Mouse (Mus musculus) hindbrain, postnatal 0 days (tissue): ENCODE data around the gene Dazap1. TPM values are rescaled to one million over a fixed set of nuclear protein-coding genes. Genes with fewer than 3 reads are reported as not detected.

Source experiments
- ATAC-seq: fragments of 200-750 bp; cut with Nextera tagmentation; 2 replicates; pipeline ENCODE4 v1.8.0; 2017; ENCODE audit warnings: mild to moderate bottlenecking, moderate TSS enrichment, moderate library complexity
- DNase-seq: peaks from one replicate; pipeline ENCODE4 v3.0.0-alpha.2; 2015; ENCODE audit warnings: low spot score
- H3K27ac ChIP-seq: fragments of 300-500 bp; sonication (generic); 2 replicates; pipeline ENCODE4 v1.5.1; 2014; ENCODE audit warnings: mild to moderate bottlenecking
- H3K27me3 ChIP-seq: fragments of 300-500 bp; sonication (generic); 2 replicates; pipeline ENCODE4 v1.6.1; 2014; ENCODE audit warnings: low read length, mixed read lengths; ENCODE audit not compliant: insufficient read depth
- H3K36me3 ChIP-seq: fragments of 300-500 bp; sonication (generic); 2 replicates; pipeline ENCODE4 v1.6.1; 2014; ENCODE audit warnings: low read length, mixed read lengths; ENCODE audit not compliant: insufficient read depth
- H3K4me1 ChIP-seq: fragments of 300-500 bp; sonication (generic); 2 replicates; pipeline ENCODE4 v1.6.1; 2014; ENCODE audit warnings: antibody characterized with exemption, low read length, mixed read lengths; ENCODE audit not compliant: insufficient read depth
- H3K4me2 ChIP-seq: fragments of 300-500 bp; sonication (generic); 2 replicates; pipeline ENCODE4 v1.6.1; 2014; ENCODE audit warnings: low read depth, mild to moderate bottlenecking, low read length, moderate library complexity, mixed read lengths
- H3K4me3 ChIP-seq: fragments of 300-500 bp; sonication (generic); 2 replicates; pipeline ENCODE4 v1.5.1; 2014; ENCODE audit warnings: low read length
- H3K9ac ChIP-seq: fragments of 300-500 bp; sonication (generic); replicated peaks from 2 replicates; pipeline ENCODE4 v1.6.1; 2014; ENCODE audit warnings: mild to moderate bottlenecking, low read length, moderate library complexity, mixed read lengths
- H3K9me3 ChIP-seq: fragments of 300-500 bp; sonication (generic); 2 replicates; pipeline ENCODE4 v1.6.1; 2016; ENCODE audit warnings: low read length, mixed read lengths
- CTCF ChIP-seq: IDR thresholded peaks from 2 replicates; pipeline ENCODE4 v1.5.1; 2016; ENCODE audit warnings: antibody characterized with exemption, control low read depth, low read depth
- WGBS: fragments of 180-500 bp; shearing (Covaris S2); extraction: QIAGEN DNeasy Blood & Tissue Kit; methylation state at CpG from one replicate; pipeline ENCODE4 v1.1.7; 2014; 5-methylcytosine and 5-hydroxymethylcytosine counted together
- polyA plus RNA-seq: library from polyadenylated mRNA; unstranded; fragments of >200 nt; fragmentation: Nextera tagmentation; extraction: Ambion mirVana; gene quantifications from 2 replicates; pipeline ENCODE4 v1.2.1, GENCODE M21; 2015
- total RNA-seq: library from RNA; depleted of rRNA; stranded (reverse); fragments of >200 nt; gene quantifications from 2 replicates; pipeline ENCODE4 v1.2.3, GENCODE M21; 2014

Dazap1 gene
- total and polyA plus RNA-seq, 2 experiments from 2014 or later: 38.5 to 79.1 TPM

DNA sequence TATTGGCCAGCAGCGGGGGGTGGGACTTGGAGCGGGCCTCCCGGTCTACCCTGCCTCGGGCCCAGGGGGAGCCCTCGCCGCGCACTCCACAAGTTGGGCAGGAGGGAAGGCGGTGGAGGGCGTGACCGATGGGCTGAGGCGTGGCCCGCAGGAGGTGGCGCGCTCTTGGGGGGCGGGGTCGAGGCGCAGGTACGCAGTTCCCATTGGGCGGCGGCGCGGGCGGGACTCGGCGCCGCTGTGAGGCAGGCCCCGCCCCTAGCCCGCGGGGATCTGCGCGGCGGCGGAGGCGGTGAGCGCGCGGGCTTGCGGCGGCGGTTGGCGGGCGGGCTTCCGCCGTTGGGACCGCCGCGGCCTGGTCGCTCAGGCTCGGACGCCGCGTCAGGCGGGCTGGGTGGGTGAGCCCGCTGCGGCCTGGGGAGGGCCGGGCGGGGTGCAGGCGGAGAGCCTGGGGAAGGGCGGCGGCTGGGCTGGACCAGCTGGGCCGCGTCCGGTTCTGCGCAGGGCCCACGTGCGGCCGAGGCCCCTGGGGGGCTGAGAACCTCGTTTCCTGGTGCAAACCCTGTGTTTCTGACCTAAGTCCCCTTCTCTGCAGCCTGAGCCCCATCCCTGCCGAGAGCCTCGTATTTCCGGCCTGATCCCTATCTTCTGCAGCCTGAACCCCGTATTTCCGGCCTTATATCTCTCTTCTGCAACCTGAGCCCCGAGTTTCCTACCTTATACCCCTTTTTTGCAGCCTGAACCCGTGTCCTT lies 34.7 kb upstream of the Dazap1 start, which contains the start of gene Mum1:
Gene Mum1 (plus strand): TSS at position 19 of the 750 bp plus-strand sequence.
- Histone ChIP-seq H3K27me3 (no peaks in the 10 kb centered on the region), H3K4me2 (peak within 1 kb of the TSS; percentile 95), H3K9me3 (no peaks in the 10 kb centered on the region), H3K9ac (peak within 1 kb of the TSS; percentile 92), H3K36me3 (peaks cover 3% of the 10 kb centered on the region), H3K4me3 (peak within 1 kb of the TSS; percentile 73), H3K4me1 (peaks cover 18% of the 10 kb centered on the region), H3K27ac (peak within 1 kb of the TSS; percentile 97)
- peak; percentile 65 for TF ChIP-seq CTCF
- DNase-seq (peak; percentile 97), ATAC-seq (peak; percentile 98)
- under 1% methylated on average over 38 of the region's 75 CpGs for WGBS

DNA sequence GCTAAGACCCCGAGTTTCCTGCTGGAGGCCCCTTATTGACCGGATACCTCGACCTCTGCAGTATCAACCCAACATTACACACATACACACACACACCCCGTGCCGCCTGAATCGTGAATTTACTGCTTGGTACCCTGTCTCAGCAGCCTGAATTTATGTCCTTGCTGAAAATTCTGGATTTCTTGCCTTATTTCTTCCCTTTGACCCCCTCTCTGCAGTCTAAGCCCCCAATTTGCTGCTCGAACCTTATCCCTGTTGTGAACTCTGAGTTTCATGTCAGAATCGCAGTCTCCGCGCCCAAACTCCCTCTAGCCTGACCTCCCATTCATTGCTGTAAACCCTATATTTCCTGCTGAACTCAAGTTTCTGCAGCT lies 34.1 kb upstream of the Dazap1 start:
- Histone ChIP-seq H3K4me3 (peak overlapping the region; percentile 73), H3K9me3 (no peaks in the 10 kb centered on the region), H3K36me3 (peaks cover 8% of the 10 kb centered on the region), H3K27me3 (no peaks in the 10 kb centered on the region), H3K4me2 (peak overlapping the region; percentile 95), H3K27ac (peak overlapping the region; percentile 97), H3K9ac (peak overlapping the region; percentile 92), H3K4me1 (peaks cover 18% of the 10 kb centered on the region)
- TF ChIP-seq CTCF: no peak
- peak; percentile 23 for DNase-seq
- no peak; the same call in 1 of the 2 replicates for ATAC-seq
- WGBS: 6% methylated on average over 10 of the region's 10 CpGs

DNA sequence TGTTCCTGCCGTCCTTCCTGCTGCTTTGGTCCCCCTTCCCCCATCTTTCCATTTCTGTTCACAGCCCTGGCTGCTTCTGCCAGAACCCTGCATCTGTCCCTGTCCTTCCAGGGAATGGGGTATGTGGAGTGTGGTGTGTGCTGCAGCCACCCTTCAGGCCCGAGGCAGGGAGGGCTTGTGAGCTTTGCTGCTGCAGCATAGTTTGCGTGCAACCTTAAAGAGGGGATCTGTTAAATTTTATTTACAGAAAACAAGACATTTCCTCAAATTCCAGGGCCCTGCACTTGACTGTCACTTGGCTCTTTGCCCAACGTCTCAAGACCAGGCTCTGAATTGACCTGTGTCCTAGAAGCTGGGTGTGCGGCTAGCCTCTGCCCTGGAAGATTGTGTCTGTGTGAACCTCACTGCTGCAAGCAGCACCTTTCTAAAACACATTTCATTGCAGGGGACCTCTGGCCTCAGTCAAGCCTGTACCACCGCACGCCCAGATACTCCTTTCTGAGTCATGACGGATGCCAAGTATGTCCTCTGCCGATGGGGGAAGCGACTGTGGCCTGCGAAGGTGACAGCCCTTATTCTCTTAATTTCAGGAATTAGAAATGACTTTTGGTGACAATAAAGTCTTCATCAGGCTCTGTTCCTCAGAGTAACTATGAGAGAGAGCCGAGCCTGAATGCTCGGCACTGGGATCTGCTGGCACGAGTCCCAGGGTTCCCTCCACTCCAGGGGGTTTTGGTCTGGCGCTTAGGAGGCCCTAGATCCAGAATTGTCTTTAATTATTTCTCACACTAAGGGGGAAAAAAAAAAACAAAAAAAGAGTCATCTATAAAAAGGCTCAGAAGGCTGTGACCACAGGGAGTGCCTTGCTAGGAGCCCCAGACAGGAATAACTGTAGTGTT lies 33.2 kb upstream of the Dazap1 start:
- H3K9me3 ChIP-seq: no peaks in the 10 kb centered on the region
- peaks cover 18% of the 10 kb centered on the region for H3K4me1 ChIP-seq
- no peak for TF ChIP-seq CTCF
- 26% methylated on average over 15 of the region's 15 CpGs for WGBS
- H3K27ac ChIP-seq: peak overlapping the region; percentile 97; the same call in 1 of the 2 replicates
- peaks cover 18% of the 10 kb centered on the region for H3K36me3 ChIP-seq
- ATAC-seq: no peak
- peak overlapping the region; percentile 73; the same call in 1 of the 2 replicates for H3K4me3 ChIP-seq
- no peaks in the 10 kb centered on the region for H3K27me3 ChIP-seq
- H3K4me2 ChIP-seq: peak overlapping the region; percentile 95
- DNase-seq: peak; percentile 42
- peak overlapping the region; percentile 92 for H3K9ac ChIP-seq

DNA sequence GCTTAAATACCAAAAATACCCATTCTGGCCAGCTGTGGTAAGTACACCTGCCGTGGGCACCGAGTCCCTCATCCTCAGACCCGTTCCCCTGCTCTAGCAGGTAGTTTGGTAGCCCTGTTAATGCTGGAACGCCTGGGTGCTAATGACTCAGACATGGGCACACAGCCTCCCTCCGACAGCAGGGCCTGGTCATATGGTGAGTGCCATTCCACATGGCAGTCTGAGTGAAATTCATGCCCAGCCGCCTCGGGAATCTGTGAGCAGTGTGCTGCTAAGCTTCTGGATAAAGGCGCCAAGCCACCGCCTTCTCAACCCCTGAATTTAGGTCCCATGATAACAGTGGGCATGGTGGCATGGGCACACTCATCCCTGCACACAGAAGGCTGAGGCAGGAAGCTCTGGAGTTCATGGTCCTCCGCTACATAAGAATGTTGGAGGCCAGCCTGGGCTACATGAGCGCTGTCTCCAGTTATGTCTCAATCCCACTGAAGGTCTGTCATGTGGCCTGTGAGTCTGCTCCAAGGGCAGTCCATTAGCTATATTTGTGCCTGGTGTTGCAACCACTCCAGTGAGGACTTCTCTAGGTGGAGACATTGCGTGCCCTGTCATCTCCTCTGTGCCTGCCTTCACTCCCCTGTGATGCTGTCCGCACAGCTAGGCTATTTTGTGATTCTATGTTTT lies 25.0 kb upstream of the Dazap1 start:
- no peaks in the 10 kb centered on the region for H3K9me3 ChIP-seq
- no peak for TF ChIP-seq CTCF
- H3K4me3 ChIP-seq: no peak overlapping the region
- H3K27ac ChIP-seq: no peak overlapping the region
- ATAC-seq: no peak
- no peak for DNase-seq
- peaks cover 78% of the 10 kb centered on the region for H3K36me3 ChIP-seq
- H3K4me1 ChIP-seq: no peaks in the 10 kb centered on the region
- no peak overlapping the region for H3K4me2 ChIP-seq
- 95% methylated on average over 13 of the region's 13 CpGs for WGBS
- H3K9ac ChIP-seq: no peak overlapping the region
- H3K27me3 ChIP-seq: no peaks in the 10 kb centered on the region

DNA sequence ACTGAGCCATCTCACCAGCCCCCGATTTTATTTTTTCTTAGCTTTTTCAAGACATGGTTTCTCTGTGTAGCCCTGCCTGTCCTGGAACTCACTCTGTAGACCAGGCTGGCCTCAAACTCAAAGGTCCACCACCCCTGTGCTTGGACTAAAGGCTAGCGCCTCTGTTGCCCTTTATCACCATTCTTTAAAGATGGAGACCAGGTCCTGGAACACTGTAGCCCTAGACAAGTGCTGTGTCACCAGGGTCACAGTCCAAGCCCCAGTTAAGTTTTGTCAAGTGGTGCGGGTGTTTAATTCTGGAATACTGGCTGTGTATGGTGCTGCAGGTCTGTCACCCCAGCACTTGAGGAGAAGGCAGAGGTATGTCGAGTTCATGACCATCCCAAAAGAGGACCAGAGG lies 24.3 kb upstream of the Dazap1 start:
- DNase-seq (no peak), ATAC-seq (no peak)
- no peak for TF ChIP-seq CTCF
- no peak overlapping the region for H3K9ac ChIP-seq
- no peaks in the 10 kb centered on the region for H3K4me1 ChIP-seq
- H3K4me2 ChIP-seq: no peak overlapping the region
- peaks cover 75% of the 10 kb centered on the region for H3K36me3 ChIP-seq
- no peak overlapping the region for H3K27ac ChIP-seq
- H3K4me3 ChIP-seq: no peak overlapping the region
- 95% methylated on average over 4 of the region's 4 CpGs for whole genome bisulfite sequencing
- H3K27me3 ChIP-seq: no peaks in the 10 kb centered on the region
- no peaks in the 10 kb centered on the region for H3K9me3 ChIP-seq

DNA sequence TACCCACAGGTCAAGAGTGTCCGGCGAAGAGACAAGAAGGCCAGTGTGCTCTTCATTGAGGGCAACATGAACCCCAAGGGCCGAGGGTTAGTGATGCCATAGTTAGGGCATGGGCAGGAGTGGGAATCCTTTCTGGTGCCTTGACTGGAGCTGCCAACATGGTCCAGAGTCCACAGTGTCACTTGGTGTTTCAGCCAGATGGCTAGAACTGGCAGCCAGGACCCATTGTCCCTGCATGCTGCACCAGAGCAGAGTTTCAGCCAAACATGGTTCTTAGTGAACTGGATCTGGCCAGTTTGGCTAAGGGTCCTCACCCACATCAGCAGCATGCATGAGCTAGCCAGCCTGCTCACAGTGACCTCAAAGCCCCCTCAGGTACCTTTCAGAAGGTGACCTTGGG lies 23.0 kb upstream of the Dazap1 start:
- TF ChIP-seq CTCF: no peak
- no peak for DNase-seq
- Histone ChIP-seq H3K27me3 (no peaks in the 10 kb centered on the region), H3K9me3 (no peaks in the 10 kb centered on the region), H3K4me1 (no peaks in the 10 kb centered on the region), H3K36me3 (peaks cover 75% of the 10 kb centered on the region), H3K27ac (no peak overlapping the region), H3K4me2 (no peak overlapping the region), H3K4me3 (no peak overlapping the region), H3K9ac (no peak overlapping the region)
- WGBS: 88% methylated on average over 3 of the region's 3 CpGs
- ATAC-seq: no peak
